Mouse (Mus musculus): ENCODE measurements around the gene Duox2. TPM values are rescaled to one million over a fixed set of nuclear protein-coding genes. Genes with fewer than 3 reads are reported as not detected.

Gene Duox2
- total RNA-seq, 2 experiments from 2014 or later: 0.41 to 0.57 TPM

DNA sequence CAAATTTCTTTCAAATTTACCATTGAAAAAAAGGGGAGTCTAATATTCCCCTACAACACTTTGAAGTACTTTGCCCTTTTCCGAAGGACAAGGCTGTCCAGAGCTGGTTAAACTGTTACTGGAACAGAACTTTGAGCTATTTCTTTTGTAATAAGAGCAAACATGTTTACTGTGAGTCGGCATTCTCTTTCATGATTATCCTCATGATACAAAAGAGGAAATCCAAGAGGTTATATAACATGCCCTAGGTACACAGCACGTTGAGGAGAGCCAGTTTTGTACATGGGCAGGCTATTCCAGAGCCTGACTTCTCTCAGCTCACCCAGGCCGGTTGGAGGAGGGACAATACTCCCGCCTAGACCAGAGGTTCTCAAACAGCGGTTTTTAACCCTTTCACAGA is 56.3 kb downstream of the Duox2 start:
- intact Hi-C loops (cut with DNase I): loop anchor here (5.0 kb wide), 1 partner anchor 170 kb away; no protein-coding TSS in a partner anchor
- DNase-seq: no peak

DNA sequence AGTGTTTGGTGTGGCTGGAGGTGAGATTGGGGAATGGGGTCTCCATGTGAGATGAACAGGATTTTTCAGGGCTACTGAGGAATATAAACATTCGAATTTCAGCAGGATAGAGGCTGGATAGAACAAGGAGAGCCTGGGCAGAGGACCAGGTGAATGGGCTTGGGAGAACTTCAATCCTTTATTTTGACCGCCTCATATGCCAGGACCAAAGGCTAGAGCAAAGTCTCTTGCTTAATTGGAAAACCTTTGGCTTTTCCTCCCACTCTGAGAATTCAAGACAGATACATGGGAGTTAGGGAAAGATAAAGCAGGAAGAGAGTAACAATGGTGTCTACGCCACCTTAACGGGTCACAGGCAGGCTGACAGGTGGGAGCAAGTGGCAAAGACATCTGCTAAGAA is 57.0 kb downstream of the Duox2 start:
- intact Hi-C loops (cut with DNase I): loop anchor here (5.0 kb wide), 1 partner anchor 169 kb away; no protein-coding TSS in a partner anchor
- DNase-seq: no peak

DNA sequence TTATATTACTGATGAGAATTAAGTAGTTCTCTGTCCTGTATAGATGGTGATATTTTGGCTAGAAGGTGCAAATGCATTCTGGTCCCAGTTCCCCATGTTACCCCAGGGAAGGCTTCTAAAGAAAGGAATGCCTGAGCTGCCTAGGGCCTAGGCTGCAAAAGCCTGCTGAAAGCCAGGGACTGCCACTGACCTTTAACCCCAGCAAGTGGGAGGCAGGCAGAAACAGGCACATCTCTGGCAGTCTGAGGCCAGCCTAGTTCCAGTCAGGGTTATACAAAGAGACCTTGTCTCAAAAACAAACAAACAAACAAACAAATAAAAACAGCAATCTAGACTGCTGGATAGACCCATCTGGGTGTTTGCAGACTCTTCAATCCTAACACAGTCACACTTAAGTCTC is 57.5 kb downstream of the Duox2 start:
- intact Hi-C loops (cut with DNase I): loop anchor here (5.0 kb wide), 1 partner anchor 168 kb away; no protein-coding TSS in a partner anchor
- no peak for DNase-seq

DNA sequence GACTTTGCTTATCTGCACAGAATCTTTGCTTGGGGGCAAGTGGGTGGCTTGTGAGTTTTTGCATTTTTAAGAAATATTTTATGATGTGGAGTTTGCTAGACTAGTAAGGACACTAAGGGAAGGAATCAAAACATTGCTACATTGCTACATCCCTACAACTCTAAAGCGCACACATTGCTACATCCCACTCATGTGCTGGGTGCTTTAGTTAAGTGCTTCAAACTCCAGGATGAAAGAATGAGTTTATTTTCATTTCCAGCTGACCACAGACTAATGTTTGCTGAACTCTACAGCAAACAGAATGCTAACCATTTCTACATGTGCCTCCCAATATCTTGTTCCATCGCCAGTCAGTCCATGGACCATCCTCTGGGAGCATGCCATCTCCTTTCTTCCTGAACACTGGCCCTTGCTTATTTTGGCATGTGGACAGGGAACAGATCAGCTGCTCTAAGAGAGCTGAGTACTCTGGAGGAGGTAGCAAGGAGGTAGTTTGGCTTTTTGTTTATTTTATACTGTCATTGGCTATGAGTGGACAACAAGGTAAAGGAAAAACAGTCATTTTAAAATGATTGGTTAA is 60.3 kb downstream of the Duox2 start:
- no peak for DNase-seq

DNA sequence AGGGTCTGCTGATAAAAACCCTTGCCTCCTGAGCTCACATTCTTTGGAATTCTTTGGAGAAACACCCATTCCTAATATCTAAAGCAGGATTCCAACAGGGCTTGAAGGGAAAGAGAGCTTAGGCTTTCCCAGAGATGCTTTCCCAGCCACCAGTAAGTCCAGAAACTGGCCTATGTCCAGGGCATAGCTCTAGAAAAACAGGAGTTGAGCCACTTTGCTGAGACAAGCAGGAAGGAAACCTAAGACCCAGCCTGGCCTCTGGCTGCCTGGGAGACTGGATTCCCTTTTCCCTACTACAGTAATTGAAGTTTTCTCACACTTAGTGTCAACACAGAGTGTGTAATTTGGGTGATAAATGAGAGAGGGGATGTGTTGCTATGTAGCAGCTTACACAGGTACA is 61.9 kb downstream of the Duox2 start:
- intact Hi-C loops (cut with DNase I): no loop called here
- peak in 1 of 2 experiments; percentile 7 for DNase-seq

More for the DNA sequence above, 60.3 kb downstream of the Duox2 start:
- intact Hi-C loops (cut with DNase I): no loop called here

DNA sequence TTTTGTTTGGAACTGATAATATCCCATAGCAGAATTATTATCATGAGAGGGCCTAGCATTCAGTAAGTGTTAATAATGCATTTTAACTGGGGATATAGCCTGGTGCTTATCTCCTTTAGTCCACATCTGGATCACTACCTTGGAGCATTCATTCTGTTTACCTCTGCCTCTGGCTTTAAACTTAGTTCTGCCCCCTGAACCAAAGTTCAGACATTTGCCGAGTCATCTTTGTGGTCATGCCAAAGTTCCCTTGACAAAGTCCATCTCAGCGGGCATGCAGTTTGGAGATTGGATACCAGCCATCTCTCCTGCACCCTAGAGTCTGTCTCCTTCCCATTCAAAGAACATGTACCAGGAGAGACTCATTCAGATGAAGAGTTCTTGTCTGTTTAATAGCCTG is 62.8 kb downstream of the Duox2 start:
- intact Hi-C loops (cut with DNase I): no loop called here
- peak in 1 of 2 experiments; percentile 7 for DNase-seq

DNA sequence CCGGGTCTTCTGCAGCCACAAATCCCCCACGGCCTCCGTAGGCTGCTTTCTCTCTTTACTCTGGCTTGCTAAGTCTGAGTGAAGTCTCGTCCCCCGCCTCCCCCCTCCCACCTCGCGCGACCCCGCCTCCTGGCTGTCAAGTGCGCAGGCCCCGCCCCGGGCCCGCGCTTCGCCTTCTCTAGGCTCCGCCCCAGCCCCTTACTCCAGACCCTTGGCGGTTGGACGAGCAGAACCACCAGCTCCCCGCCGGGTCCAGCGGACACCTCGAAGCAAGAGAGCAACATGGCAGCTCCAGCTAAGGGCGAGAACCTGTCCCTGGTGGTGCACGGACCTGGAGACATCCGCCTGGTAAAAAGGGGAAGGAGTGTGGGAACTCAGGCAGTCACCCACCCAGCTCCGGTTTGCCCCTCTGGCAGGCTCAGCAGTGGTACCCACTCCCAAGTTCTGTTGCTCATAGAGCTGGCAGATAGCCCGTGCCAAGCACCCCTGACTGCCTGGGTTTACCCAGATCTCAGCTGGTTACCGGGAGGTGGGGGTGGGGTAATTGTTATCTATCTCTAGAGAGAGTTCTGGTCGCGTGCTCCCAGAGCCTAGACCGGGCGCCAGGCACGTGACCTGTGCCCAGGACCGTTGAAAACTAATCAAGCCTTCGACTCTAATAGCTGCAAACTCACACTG is 63.5 kb downstream of the Duox2 start, which contains the start of gene Sord:
Gene Sord, plus strand, starts transcription at position 139 of the 678 bp plus-strand sequence.
- peak; percentile 79 to 80 for DNase-seq
- intact Hi-C loops (cut with DNase I): no loop called here

DNA sequence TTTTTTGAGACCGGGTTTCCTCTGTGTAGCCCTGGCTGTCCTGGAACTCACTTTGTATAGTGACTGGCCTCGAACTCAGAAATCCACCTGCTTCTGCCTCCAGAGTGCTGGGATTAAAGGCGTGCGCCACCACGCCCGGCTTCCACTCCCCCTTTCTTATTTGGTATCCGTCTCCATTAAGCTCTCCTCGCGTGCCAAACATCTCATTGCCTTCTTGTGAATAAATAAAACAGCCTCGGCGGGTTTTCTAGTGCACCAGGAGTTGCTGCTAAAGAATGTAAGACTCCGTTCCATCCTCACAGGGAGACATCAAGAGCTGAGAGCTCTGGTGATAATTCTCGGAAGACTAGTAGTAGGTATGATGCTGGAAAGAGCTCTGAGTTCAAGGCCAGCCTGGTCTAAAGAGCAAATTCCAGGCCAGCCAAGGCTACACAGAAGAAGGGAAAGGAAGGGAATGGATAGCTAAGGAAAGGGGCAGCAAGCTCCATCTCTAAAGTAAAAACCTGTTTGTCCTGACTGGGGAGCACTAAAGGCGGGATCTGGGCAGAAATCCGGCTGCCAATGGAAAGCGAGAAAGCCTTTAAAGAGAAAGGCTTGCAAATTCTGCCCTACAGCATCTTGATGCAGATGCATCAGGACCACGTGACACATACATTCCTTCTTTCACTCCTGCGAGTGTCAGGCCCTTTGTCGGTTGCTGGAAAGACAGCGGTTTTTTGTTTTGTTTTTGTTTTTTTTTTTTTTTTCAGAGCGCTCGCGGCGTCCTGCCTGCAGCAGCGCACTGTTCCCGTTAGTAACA is 64.3 kb downstream of the Duox2 start:
- peak; percentile 9 to 33 for DNase-seq
- intact Hi-C loops (cut with DNase I): no loop called here

DNA sequence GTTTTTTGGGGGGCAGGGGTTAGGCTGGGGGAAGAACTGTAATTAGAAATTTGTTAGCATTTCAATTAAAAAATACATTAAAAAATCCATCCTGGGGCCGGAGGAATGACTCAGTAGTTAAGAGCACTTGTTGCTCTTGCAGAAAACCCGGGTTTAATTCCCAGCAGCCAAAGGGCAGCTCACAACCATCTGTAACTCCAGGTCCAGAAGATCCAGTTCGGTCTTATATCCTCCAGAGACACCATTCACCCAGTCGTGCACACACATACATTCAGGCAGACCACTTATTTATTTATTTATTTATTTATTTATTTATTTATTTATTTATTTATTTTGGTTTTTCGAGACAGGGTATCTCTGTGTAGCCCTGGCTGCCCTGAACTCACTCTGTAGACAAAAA is 64.9 kb downstream of the Duox2 start:
- intact Hi-C loops (cut with DNase I): no loop called here
- DNase-seq: no peak

DNA sequence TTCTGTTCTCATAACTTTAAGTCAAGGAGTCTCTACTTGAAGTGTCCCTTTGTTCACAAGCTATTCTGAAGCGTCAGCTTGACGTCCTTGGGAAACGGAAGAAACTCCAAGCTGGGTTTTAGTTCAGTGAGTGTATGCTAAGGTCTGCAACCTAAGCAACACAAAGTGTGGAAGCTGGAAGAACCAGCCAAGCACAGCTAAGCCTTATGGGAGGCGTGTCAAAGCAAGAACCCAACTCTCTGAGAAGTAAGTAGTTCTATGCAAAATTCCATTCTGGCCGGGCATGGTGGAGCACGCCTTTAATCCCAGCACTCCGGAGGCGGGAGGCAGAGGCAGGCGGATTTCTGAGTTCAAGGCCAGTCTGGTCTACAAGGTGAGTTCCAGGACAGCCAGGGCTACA is 66.6 kb downstream of the Duox2 start:
- DNase-seq: no peak
- intact Hi-C loops (cut with DNase I): no loop called here

DNA sequence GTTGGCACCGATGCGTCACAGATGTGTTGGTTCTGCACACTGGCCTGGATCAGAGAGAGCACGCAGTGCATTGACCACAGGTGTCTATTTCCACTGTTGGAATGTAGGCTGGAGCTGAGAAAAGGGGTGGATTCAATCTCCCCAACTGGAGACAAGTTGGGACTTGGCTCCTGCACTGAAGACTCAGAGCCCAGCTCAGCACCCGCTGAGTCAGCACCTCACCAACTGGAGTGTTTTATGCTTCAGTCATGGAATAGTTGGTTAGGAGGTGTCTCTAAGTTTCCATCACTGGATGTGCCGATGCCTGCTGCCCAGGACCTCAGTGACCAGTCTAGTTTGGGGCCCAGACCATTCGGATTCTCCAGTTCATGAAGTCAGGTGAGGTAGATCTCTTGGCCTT is 67.9 kb downstream of the Duox2 start:
- no peak for DNase-seq
- intact Hi-C loops (cut with DNase I): no loop called here

Other genes with a start within 250 kb of the Duox2 start
- gene Spg11, start 180.1 kb downstream of the Duox2 start, total RNA-seq (2021): 10 to 100 TPM in 1 of 2 experiments, 1 to 10 TPM in 1; 9.8 to 11.4 TPM
- gene B2m, start 150.8 kb downstream of the Duox2 start, total RNA-seq (2021): 100 to 1,000 TPM; 116 to 127 TPM
- not detected for gene Trim69, start 137.7 kb downstream of the Duox2 start, total RNA-seq (2021)
- not detected for gene Patl2, start 112.3 kb downstream of the Duox2 start, total RNA-seq (2021)
- not detected for gene Terb2, start 112.2 kb downstream of the Duox2 start, total RNA-seq (2021)
- 10 to 100 TPM; 83.7 to 90.0 TPM for gene Sord, start 63.7 kb downstream of the Duox2 start, total RNA-seq (2021)
- gene Duoxa2, start 451 bp upstream of the Duox2 start, total RNA-seq (2021): under 1 TPM; 0.17 TPM
- gene Duoxa1, start 15.3 kb upstream of the Duox2 start, total RNA-seq (2021): under 1 TPM; 0.19 to 0.56 TPM
- under 1 TPM; 0.24 to 0.37 TPM for gene Duox1, start 17.2 kb upstream of the Duox2 start, total RNA-seq (2021)
- gene Shf, start 70.7 kb upstream of the Duox2 start, total RNA-seq (2021): 1 to 10 TPM; 4.9 to 6.2 TPM
- 10 to 100 TPM; 27.7 to 30.3 TPM for gene Slc28a2, start 128.0 kb upstream of the Duox2 start, total RNA-seq (2021)
- gene Gm14085, start 186.5 kb upstream of the Duox2 start, total RNA-seq (2021): under 1 TPM; 0.45 to 0.78 TPM